Mouse (Mus musculus): ENCODE data around the gene Vmn1r15. TPM values are rescaled to one million over a fixed set of nuclear protein-coding genes. Genes with fewer than 3 reads are reported as not detected.

The Vmn1r15 gene
- polyA plus RNA-seq (2014; fragmentation: Nextera tagmentation; extraction: Ambion mirVana) = not detected in 2 replicates

DNA sequence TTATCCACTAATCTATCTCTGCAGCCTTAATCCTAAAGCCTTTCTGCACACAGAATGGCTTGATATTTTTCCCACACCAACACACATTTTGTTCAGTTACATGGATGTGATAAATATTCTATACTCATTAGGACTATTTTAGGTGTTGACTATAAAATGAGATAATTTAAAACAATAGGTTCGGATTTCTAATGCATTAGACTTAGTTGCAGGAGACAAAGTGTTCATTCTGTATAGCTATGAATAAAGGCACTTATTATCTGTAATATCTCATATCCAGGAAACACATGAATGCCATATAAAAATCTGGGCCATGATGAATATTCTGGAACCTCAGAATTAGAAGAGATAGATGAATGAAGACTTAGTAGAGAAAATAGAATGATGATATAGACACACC is at the start of gene Vmn1r15:
Gene Vmn1r15, plus strand, starts transcription at position 301 of the 400 bp plus-strand sequence.
- Histone ChIP-seq H3K4me2 (ENCODE audit: low read depth, low read length, severe bottlenecking) (no peak within 1 kb of the TSS), H3K4me1 (replicated peaks; ENCODE audit: control insufficient read depth, insufficient read depth, low read length) (no peaks in the 10 kb centered on the region), H3K9me3 (ENCODE audit: control insufficient read depth, low read length) (no peaks in the 10 kb centered on the region), H3K4me3 (ENCODE audit: low read depth, low read length) (no peak within 1 kb of the TSS), H3K36me3 (ENCODE audit: control insufficient read depth, insufficient read depth, low read length) (no peaks in the 10 kb centered on the region), H3K9ac (ENCODE audit: low read length) (no peak within 1 kb of the TSS), H3K27ac (ENCODE audit: low read depth, low read length) (no peak within 1 kb of the TSS), H3K27me3 (ENCODE audit: control insufficient read depth, insufficient read depth, low read length) (no peaks in the 10 kb centered on the region)
- 80% methylated on average over 1 of the region's 1 CpGs for WGBS
- DNase-seq (ENCODE audit: low spot score) = no peak
- no peak for ATAC-seq (replicated peaks; ENCODE audit: low FRiP score)

DNA sequence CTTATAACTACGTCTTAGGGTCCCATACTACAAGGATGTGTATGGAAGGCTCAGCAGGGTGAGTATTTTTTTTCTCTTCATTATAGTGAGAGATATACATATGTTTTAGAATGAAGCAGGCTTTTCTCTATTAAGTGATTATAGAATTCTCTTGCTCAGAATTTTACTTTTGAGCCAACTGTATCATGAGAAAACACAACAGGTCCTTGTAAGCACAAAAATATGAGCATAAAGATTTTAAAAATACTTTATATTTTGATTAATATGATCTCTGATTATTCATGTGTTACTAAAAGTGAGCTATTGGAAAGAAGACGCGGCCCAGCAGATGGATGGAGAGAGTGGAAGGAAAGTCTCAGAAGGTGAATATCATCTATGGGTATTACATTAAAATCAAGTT is 26.4 kb upstream of the Vmn1r15 start, which contains the start of gene Vmn1r14:
Gene Vmn1r14, plus strand, starts transcription at position 301 of the 400 bp plus-strand sequence.
- no peak for ATAC-seq (replicated peaks; ENCODE audit: low FRiP score)
- Histone ChIP-seq H3K9me3 (ENCODE audit: control insufficient read depth, low read length) (no peaks in the 10 kb centered on the region), H3K27ac (ENCODE audit: low read depth, low read length) (no peak within 1 kb of the TSS), H3K27me3 (ENCODE audit: control insufficient read depth, insufficient read depth, low read length) (no peaks in the 10 kb centered on the region), H3K4me1 (replicated peaks; ENCODE audit: control insufficient read depth, insufficient read depth, low read length) (no peaks in the 10 kb centered on the region), H3K9ac (ENCODE audit: low read length) (no peak within 1 kb of the TSS), H3K4me3 (ENCODE audit: low read depth, low read length) (no peak within 1 kb of the TSS), H3K36me3 (ENCODE audit: control insufficient read depth, insufficient read depth, low read length) (no peaks in the 10 kb centered on the region), H3K4me2 (ENCODE audit: low read depth, low read length, severe bottlenecking) (no peak within 1 kb of the TSS)
- WGBS = 91% methylated on average over 3 of the region's 3 CpGs
- no peak for DNase-seq (ENCODE audit: low spot score)

DNA sequence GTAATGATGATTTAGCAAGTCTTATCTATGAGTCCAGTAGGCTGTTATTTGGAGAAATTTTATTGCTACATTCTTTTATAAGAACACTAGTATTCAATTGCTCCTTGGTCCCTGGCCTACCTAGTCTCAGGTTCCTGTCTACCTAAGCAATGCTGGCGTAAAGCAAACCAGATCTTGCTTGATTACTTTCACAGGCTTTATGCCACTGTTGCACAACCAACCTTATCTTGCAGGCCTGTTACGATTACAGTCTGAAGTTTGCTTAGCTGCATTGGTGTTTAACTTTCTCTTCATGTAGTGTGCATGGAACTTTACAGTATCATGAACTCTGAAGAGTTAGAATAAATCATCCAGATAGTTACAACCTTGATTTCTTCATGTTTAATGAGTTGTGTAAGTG is 3.2 kb downstream of the Vmn1r15 start:
- Histone ChIP-seq H3K9ac (ENCODE audit: low read length) (no peak overlapping the region), H3K27ac (ENCODE audit: low read depth, low read length) (no peak overlapping the region), H3K4me3 (ENCODE audit: low read depth, low read length) (no peak overlapping the region), H3K36me3 (ENCODE audit: control insufficient read depth, insufficient read depth, low read length) (no peaks in the 10 kb centered on the region), H3K4me1 (replicated peaks; ENCODE audit: control insufficient read depth, insufficient read depth, low read length) (no peaks in the 10 kb centered on the region), H3K9me3 (ENCODE audit: control insufficient read depth, low read length) (no peaks in the 10 kb centered on the region), H3K4me2 (ENCODE audit: low read depth, low read length, severe bottlenecking) (no peak overlapping the region), H3K27me3 (ENCODE audit: control insufficient read depth, insufficient read depth, low read length) (no peaks in the 10 kb centered on the region)
- ATAC-seq (replicated peaks; ENCODE audit: low FRiP score) (no peak), DNase-seq (ENCODE audit: low spot score) (no peak)
- WGBS = 88% methylated on average over 2 of the region's 2 CpGs

DNA sequence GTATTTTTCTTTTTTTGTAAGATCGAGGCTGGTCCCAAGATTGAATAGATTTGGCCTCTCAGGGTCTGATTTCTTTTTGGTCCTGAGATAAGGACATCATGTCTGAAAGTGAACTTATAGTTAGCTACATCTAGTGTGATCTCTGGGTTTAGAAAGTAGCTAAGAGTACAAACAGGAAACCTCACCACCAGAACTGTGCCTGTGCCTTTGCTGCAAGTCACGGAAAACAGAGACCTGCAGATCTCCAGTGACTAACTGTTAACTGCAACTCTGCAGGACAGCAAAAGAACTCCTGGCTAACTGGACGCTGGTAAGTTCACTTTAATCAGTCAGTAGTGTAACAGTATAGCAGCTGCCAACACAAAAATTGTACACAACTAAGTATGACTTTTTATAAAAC is 14.1 kb downstream of the Vmn1r15 start:
- Histone ChIP-seq H3K9ac (ENCODE audit: low read length) (no peak overlapping the region), H3K27ac (ENCODE audit: low read depth, low read length) (no peak overlapping the region), H3K36me3 (ENCODE audit: control insufficient read depth, insufficient read depth, low read length) (no peaks in the 10 kb centered on the region), H3K4me3 (ENCODE audit: low read depth, low read length) (no peak overlapping the region), H3K4me1 (replicated peaks; ENCODE audit: control insufficient read depth, insufficient read depth, low read length) (no peaks in the 10 kb centered on the region), H3K4me2 (ENCODE audit: low read depth, low read length, severe bottlenecking) (no peak overlapping the region), H3K9me3 (ENCODE audit: control insufficient read depth, low read length) (no peaks in the 10 kb centered on the region), H3K27me3 (ENCODE audit: control insufficient read depth, insufficient read depth, low read length) (no peaks in the 10 kb centered on the region)
- DNase-seq (ENCODE audit: low spot score) (no peak), ATAC-seq (replicated peaks; ENCODE audit: low FRiP score) (no peak)
- WGBS = 77% methylated on average over 3 of the region's 3 CpGs

DNA sequence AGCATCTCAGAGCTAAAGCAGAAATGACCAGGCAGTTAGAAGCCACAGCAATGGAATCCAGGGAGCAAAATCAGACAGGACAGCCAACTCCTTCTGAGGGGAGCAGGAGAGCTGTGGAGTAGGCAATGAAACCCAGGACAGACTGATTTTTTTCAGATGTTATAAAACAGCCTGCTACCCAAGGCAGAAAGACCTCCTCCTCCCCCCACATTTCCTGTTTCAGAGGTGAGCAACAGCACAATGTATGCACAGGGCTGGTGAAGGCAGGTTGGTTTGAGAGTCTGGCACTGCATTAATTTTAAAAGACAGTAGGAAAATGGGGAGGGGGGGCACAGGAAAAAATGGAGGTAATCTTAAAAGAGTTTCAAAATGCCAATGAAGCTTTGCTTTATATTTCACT is 14.8 kb downstream of the Vmn1r15 start:
- Histone ChIP-seq H3K4me3 (ENCODE audit: low read depth, low read length) (no peak overlapping the region), H3K9me3 (ENCODE audit: control insufficient read depth, low read length) (no peaks in the 10 kb centered on the region), H3K27ac (ENCODE audit: low read depth, low read length) (no peak overlapping the region), H3K4me2 (ENCODE audit: low read depth, low read length, severe bottlenecking) (no peak overlapping the region), H3K9ac (ENCODE audit: low read length) (no peak overlapping the region), H3K4me1 (replicated peaks; ENCODE audit: control insufficient read depth, insufficient read depth, low read length) (no peaks in the 10 kb centered on the region), H3K27me3 (ENCODE audit: control insufficient read depth, insufficient read depth, low read length) (no peaks in the 10 kb centered on the region), H3K36me3 (ENCODE audit: control insufficient read depth, insufficient read depth, low read length) (no peaks in the 10 kb centered on the region)
- ATAC-seq (replicated peaks; ENCODE audit: low FRiP score) (no peak), DNase-seq (ENCODE audit: low spot score) (no peak)

DNA sequence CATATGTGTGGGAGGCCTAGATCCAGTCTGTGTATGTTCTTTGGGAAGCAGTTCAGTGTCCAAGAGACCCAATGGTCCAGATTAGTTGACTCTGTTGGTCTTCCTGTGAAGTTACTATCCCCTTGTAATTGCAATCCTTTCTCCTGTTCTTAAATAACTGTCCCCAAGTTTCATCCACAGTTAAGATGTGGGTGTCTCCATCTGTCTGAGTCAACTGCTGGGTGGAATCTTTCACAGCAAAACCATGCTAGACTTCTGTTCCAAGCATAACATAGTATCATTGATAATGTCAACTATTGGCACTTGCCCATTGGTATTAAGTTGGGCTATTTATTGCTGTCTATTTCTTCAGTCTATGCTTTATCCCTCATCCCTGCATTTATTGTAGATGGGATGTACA is 21.2 kb downstream of the Vmn1r15 start:
- no peaks in the 10 kb centered on the region for H3K4me1 ChIP-seq (replicated peaks; ENCODE audit: control insufficient read depth, insufficient read depth, low read length)
- ATAC-seq (replicated peaks; ENCODE audit: low FRiP score) (no peak), DNase-seq (ENCODE audit: low spot score) (no peak)
- H3K4me2 ChIP-seq (ENCODE audit: low read depth, low read length, severe bottlenecking) = no peak overlapping the region
- no peak overlapping the region for H3K4me3 ChIP-seq (ENCODE audit: low read depth, low read length)
- H3K9ac ChIP-seq (ENCODE audit: low read length) = no peak overlapping the region
- no peak overlapping the region for H3K27ac ChIP-seq (ENCODE audit: low read depth, low read length)
- H3K9me3 ChIP-seq (ENCODE audit: control insufficient read depth, low read length) = no peaks in the 10 kb centered on the region
- H3K27me3 ChIP-seq (ENCODE audit: control insufficient read depth, insufficient read depth, low read length) = no peaks in the 10 kb centered on the region
- H3K36me3 ChIP-seq (ENCODE audit: control insufficient read depth, insufficient read depth, low read length) = no peaks in the 10 kb centered on the region

Other genes with a start within 250 kb of the Vmn1r15 start
- gene Vmn1r7, start 232.6 kb upstream of the Vmn1r15 start, polyA plus RNA-seq (2014; fragmentation: Nextera tagmentation; extraction: Ambion mirVana) = not detected in 2 replicates
- gene Vmn1r8, start 225.7 kb upstream of the Vmn1r15 start, polyA plus RNA-seq (2014; fragmentation: Nextera tagmentation; extraction: Ambion mirVana) = not detected in 2 replicates
- gene Vmn1r9, start 191.2 kb upstream of the Vmn1r15 start, polyA plus RNA-seq (2014; fragmentation: Nextera tagmentation; extraction: Ambion mirVana) = not detected in 2 replicates
- not detected in 2 replicates for gene Vmn1r10, start 148.5 kb upstream of the Vmn1r15 start, polyA plus RNA-seq (2014; fragmentation: Nextera tagmentation; extraction: Ambion mirVana)
- not detected in 2 replicates for gene Vmn1r11, start 124.5 kb upstream of the Vmn1r15 start, polyA plus RNA-seq (2014; fragmentation: Nextera tagmentation; extraction: Ambion mirVana)
- gene Vmn1r12, start 101.0 kb upstream of the Vmn1r15 start, polyA plus RNA-seq (2014; fragmentation: Nextera tagmentation; extraction: Ambion mirVana) = not detected in 2 replicates
- not detected in 2 replicates for gene Vmn1r13, start 54.7 kb upstream of the Vmn1r15 start, polyA plus RNA-seq (2014; fragmentation: Nextera tagmentation; extraction: Ambion mirVana)
- not detected in 2 replicates for gene Vmn1r14, start 26.3 kb upstream of the Vmn1r15 start, polyA plus RNA-seq (2014; fragmentation: Nextera tagmentation; extraction: Ambion mirVana)
- not detected in 2 replicates for gene Vmn1r16, start 71.5 kb downstream of the Vmn1r15 start, polyA plus RNA-seq (2014; fragmentation: Nextera tagmentation; extraction: Ambion mirVana)
- gene Vmn1r17, start 105.8 kb downstream of the Vmn1r15 start, polyA plus RNA-seq (2014; fragmentation: Nextera tagmentation; extraction: Ambion mirVana) = not detected in 2 replicates
- not detected in 2 replicates for gene Vmn1r18, start 137.8 kb downstream of the Vmn1r15 start, polyA plus RNA-seq (2014; fragmentation: Nextera tagmentation; extraction: Ambion mirVana)
- gene Vmn1r19, start 145.8 kb downstream of the Vmn1r15 start, polyA plus RNA-seq (2014; fragmentation: Nextera tagmentation; extraction: Ambion mirVana) = not detected in 2 replicates
- not detected in 2 replicates for gene Vmn1r20, start 171.0 kb downstream of the Vmn1r15 start, polyA plus RNA-seq (2014; fragmentation: Nextera tagmentation; extraction: Ambion mirVana)